Mouse (Mus musculus) heart, adult 2 months (tissue): Measurements from ENCODE around the gene Qprt. TPM values are rescaled to one million over a fixed set of nuclear protein-coding genes. Genes with fewer than 3 reads are reported as not detected.

ENCODE experiments used
- DNase-seq, 2 experiments: peaks; one replicate each; pipeline ENCODE4 v3.0.0; 2021
- H3K27ac ChIP-seq: fragments of 200-600 bp; 2 replicates; pipeline ENCODE4 v1.8.1; 2022
- H3K27me3 ChIP-seq: fragments of 200-500 bp; 2 replicates; pipeline ENCODE4 v1.6.1; 2012; ENCODE audit warnings: mild to moderate bottlenecking, low read length, inconsistent platforms, mixed read lengths; ENCODE audit not compliant: control insufficient read depth, insufficient read depth
- H3K36me3 ChIP-seq: fragments of 200-500 bp; 2 replicates; pipeline ENCODE4 v1.6.1; 2012; ENCODE audit warnings: low read length, inconsistent platforms; ENCODE audit not compliant: control insufficient read depth, insufficient read depth
- H3K4me1 ChIP-seq: fragments of 200-500 bp; 2 replicates; pipeline ENCODE4 v1.6.1; 2011; ENCODE audit warnings: low read length; ENCODE audit not compliant: control insufficient read depth, insufficient read depth
- H3K4me3 ChIP-seq: fragments of 200-600 bp; 2 replicates; pipeline ENCODE4 v1.8.1; 2022
- H3K79me2 ChIP-seq: fragments of 200-500 bp; replicated peaks from 2 replicates; pipeline ENCODE4 v1.6.1; 2012; ENCODE audit warnings: mild to moderate bottlenecking, inconsistent platforms, low read length, moderate library complexity, mixed read lengths; ENCODE audit not compliant: control insufficient read depth, insufficient read depth
- H3K9ac ChIP-seq: fragments of 200-500 bp; 2 replicates; pipeline ENCODE4 v1.6.1; 2012; ENCODE audit warnings: low read depth, mild to moderate bottlenecking, control low read depth, inconsistent platforms, low read length, mixed read lengths
- CTCF ChIP-seq: fragments of 200-600 bp; IDR thresholded peaks from 2 replicates; pipeline ENCODE4 v1.8.1; 2022; ENCODE audit warnings: antibody characterized with exemption, mild to moderate bottlenecking, moderate library complexity
- EP300 ChIP-seq: fragments of 200-500 bp; IDR thresholded peaks from 2 replicates; pipeline ENCODE4 v1.6.1; 2011; ENCODE audit warnings: low read depth, low read length, control low read depth; ENCODE audit not compliant: insufficient read depth
- POLR2A ChIP-seq: fragments of 200-500 bp; IDR thresholded peaks from 2 replicates; pipeline ENCODE4 v1.6.1; 2011; ENCODE audit warnings: mild to moderate bottlenecking, low read depth, low read length, control low read depth; ENCODE audit not compliant: insufficient read depth
- WGBS: fragments of 180-500 bp; shearing (Covaris S2); methylation state at CpG from one replicate; pipeline ENCODE4 v1.1.7; 2018; 5-methylcytosine and 5-hydroxymethylcytosine counted together
- intact Hi-C: fragments of 180-260 bp; cut with DNase I; formaldehyde crosslinking; loops from one replicate; pipeline ENCODE4 v1.15.1; 2025
- polyA plus RNA-seq: library from polyadenylated mRNA; depleted of rRNA; stranded (reverse); fragments of >200 nt; gene quantifications from 2 replicates; pipeline ENCODE4 v1.2.3, GENCODE M21; 2012
- total RNA-seq, 2 experiments: library from RNA; stranded (reverse); gene quantifications; 2 replicates each; pipeline ENCODE4 v1.2.3; 2021

Gene Qprt
- total and polyA plus RNA-seq, 3 experiments = 0.25 TPM; not detected in 2

DNA sequence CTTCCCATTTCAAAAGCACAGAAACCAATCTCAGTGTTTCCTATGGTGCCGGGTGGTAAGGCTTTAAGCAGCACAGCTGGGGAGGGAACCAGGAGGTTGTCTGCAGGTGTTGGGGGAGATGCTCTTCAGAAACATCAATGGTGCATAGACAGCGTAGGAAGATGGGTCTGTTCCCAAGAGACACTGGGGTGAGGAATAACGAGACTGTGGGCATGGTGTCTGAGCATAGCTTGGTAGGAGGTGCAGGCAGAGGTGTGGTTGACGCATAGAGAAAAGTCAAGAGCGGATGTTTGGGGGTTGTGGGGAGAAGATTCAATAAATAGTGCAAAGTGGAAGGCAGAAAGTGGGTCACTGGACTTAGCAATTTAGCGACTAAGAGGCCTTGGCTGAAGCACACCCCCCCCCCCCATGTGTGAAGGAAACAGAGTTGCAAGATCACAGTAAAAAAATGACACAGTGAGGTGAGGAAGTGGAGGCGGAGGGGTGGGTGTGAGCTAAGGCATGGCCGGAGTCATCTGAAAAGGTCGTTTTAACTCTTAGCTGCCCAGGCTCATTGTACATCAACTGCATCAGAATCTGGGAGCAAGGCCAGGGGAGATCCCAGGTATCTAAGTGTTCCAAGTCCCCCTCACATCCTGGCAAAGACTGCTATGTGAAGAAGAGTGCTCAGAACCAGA is 9.0 kb downstream of the Qprt start:
- intact Hi-C loops = no loop called here
- Histone ChIP-seq H3K27ac (no peak overlapping the region), H3K79me2 (no peaks in the 10 kb centered on the region), H3K27me3 (no peaks in the 10 kb centered on the region), H3K9ac (no peak overlapping the region), H3K4me1 (peaks cover 5% of the 10 kb centered on the region), H3K4me3 (no peak overlapping the region), H3K36me3 (no peaks in the 10 kb centered on the region)
- 26% methylated on average over 9 of the region's 9 CpGs for WGBS
- no peak for DNase-seq
- TF ChIP-seq POLR2A (no peak), EP300 (no peak), CTCF (no peak)

DNA sequence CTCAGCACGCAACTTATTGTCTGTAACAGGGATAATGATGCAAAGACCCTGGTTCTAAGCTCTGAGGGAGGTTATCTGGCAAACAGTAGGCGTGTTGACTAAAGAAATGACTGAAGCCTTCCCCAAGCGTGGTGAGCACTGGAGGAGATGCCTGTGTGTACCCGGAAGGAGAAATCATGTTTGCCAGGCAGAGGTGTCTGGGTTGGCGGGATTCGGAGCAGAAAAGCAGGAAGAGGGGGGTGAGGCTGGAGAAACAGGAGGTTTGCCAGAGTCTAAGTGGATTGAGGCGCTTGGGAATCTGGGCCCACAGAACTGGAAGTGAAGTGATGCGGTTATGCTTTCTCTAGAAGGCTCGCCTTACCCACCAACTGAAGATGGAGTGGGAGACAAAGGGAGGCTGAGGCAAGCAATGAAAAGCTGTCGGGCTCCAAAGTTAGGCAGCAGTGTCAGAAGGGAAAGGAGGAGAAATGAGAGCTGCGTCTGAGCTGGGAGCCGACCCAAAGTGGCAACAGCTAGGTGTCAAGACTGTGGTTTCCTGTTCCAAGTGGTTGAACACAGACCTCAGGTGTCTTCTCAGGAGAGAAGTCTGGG is 9.7 kb downstream of the Qprt start:
- intact Hi-C loops = no loop called here
- H3K27me3 ChIP-seq = no peaks in the 10 kb centered on the region
- H3K36me3 ChIP-seq = no peaks in the 10 kb centered on the region
- no peak for DNase-seq
- no peak overlapping the region for H3K9ac ChIP-seq
- H3K79me2 ChIP-seq = no peaks in the 10 kb centered on the region
- no peak overlapping the region for H3K27ac ChIP-seq
- H3K4me1 ChIP-seq = no peaks in the 10 kb centered on the region; the same call in 1 of the 2 replicates
- WGBS = 59% methylated on average over 12 of the region's 12 CpGs
- TF ChIP-seq EP300 (no peak), POLR2A (no peak), CTCF (no peak)
- no peak overlapping the region for H3K4me3 ChIP-seq

DNA sequence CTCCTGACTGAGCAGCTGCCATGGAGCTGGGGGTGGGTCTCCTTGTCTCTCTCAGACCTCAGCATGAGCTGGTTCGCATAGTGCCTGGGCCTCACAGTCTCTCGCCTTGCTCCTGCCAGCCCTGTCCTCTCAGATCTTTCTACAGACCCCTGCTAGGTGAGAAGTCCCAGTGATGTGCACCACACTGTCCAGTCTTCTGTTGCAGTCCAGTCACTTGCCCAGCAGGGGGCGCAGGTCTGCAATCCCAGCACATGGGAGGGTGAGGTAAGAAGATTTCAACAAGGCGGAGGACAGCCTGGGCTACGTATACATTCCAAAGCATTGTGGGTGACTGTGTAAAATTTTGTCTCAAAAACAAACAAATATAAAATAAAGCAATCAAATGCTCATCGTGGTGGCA is 10.6 kb downstream of the Qprt start:
- Histone ChIP-seq H3K36me3 (no peaks in the 10 kb centered on the region), H3K27ac (no peak overlapping the region), H3K4me3 (no peak overlapping the region), H3K4me1 (no peaks in the 10 kb centered on the region; the same call in 1 of the 2 replicates), H3K27me3 (no peaks in the 10 kb centered on the region), H3K79me2 (no peaks in the 10 kb centered on the region), H3K9ac (no peak overlapping the region)
- peak; percentile 47 to 66 for DNase-seq
- WGBS = 49% methylated on average over 6 of the region's 6 CpGs
- peak; percentile 71 for TF ChIP-seq CTCF
- no peak for TF ChIP-seq POLR2A
- intact Hi-C loops = no loop called here

DNA sequence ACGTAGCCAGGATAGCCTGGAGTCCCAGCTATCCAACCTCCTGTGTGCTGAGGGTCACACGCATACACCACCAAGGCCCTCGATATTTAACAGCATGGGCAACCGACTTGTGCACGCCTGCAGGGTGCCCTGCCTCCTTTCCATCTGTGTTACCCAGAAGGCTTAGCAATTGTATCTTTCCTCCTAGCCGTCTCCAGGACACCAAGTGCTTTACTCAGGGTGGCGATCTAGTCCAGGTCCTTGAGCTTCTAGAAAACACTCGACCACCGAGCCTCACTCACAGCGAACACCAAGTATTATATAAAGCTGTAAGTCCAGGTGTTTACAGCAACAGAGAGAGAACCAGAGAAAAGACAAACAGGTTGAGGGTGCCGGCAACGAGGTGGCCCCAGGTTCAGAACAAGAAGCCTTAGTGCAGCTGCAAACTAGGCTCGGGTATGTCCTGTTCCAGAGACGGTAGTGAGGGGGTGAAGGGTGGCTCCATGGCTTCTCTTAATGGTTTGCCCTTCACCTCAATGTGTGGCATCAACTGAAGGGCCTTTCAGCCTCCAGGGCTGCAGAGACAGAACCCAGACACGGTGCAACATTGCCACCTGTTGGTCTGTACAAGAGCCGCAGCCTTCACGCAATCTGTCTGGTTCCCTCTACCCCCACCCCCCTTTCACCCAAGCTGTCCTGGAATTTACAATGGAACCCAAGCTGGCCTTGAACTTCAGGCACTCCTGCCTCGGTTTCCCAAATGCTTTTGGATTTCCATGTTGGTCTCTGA is 11.6 kb downstream of the Qprt start:
- Histone ChIP-seq H3K79me2 (no peaks in the 10 kb centered on the region), H3K36me3 (no peaks in the 10 kb centered on the region), H3K27ac (no peak overlapping the region), H3K27me3 (no peaks in the 10 kb centered on the region), H3K4me1 (no peaks in the 10 kb centered on the region; the same call in 1 of the 2 replicates), H3K9ac (no peak overlapping the region), H3K4me3 (no peak overlapping the region)
- WGBS = 41% methylated on average over 18 of the region's 18 CpGs
- peak; percentile 73 to 78 for DNase-seq
- TF ChIP-seq POLR2A = no peak
- TF ChIP-seq CTCF = peak; percentile 90
- TF ChIP-seq EP300 = peak; percentile 73; the same call in 1 of the 2 replicates
- intact Hi-C loops = loop anchor here (1.0 kb wide), 1 partner anchor 278 kb away; no protein-coding TSS in a partner anchor

DNA sequence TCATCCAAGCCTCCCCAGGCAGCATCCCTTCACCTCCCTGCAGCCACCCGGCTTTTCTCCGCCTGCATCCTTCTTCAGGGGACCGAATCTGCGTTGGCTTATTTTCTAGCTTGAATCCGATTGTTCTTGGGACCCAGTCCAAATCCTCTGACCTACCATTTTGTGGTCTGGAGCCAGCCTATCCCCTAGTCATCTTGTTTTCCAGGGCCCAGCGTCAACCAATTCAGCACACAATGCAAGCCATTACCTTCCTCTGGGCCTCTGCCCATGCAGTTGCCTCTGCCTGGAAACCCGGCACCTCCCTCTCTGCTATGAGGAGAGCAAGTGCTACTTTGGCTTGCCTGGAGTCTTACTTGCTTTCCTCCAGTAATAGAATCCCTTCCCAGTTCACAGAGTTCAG is 16.5 kb downstream of the Qprt start:
- intact Hi-C loops = loop anchor here (2.0 kb wide), 4 partner anchors 89 to 351 kb away; partner anchors contain the start of genes Pagr1a and Pagr1b
- H3K36me3 ChIP-seq = no peaks in the 10 kb centered on the region
- no peak overlapping the region for H3K27ac ChIP-seq
- no peak overlapping the region for H3K9ac ChIP-seq
- H3K4me1 ChIP-seq = peaks cover 2% of the 10 kb centered on the region
- whole genome bisulfite sequencing = 71% methylated on average over 7 of the region's 7 CpGs
- DNase-seq = no peak
- no peak overlapping the region for H3K4me3 ChIP-seq
- no peaks in the 10 kb centered on the region for H3K27me3 ChIP-seq
- no peaks in the 10 kb centered on the region for H3K79me2 ChIP-seq
- TF ChIP-seq CTCF (no peak), EP300 (no peak), POLR2A (no peak)
